In the genomic region with DNA sequence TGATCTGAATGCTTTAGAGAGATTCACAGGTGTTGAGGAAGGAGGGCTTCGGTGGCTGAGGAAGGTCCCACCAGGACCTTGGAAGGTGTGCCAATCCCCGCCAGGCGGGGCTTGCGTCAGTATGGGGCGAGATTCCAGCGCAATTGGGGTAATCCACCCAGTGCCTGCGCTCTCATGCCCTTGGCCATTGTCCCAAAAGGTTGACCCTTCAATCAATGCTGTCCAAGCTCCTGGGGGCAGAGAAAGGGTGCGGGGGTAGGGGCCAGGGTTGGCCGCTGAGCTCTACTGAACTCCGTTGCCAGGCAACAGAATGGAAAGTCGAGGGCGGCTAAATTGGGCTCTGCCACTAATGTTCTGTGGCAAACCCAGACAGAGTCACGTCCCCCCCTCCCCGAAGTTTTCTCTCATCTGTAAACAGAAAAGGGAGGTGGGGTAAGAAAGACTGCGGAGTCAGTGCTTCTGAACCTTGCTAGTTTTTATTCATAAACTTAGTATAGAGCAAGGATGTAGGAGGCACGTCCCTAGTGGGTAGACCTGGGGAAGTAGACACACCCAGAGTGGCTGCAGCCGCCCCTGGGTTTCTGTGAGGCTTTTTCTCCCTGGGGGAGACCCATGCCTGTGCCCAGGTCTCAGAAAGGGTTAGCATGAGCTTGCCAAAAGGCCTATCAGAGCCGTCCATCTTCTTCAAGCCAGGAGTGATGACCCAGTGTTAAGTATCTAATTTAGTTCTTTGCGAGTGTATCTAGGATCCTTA, we compare ENCODE assay signal across 9 mouse cellular contexts. TPM values are rescaled to one million over a fixed set of nuclear protein-coding genes. Genes with fewer than 3 reads are reported as not detected.
DNase-seq lines count a peak whose midpoint lies in the region; ATAC-seq lines count a peak whose summit lies in the region.
"Had no signal": no experiment of that assay in that cellular context is flagged by ENCODE, and none has a peak within 500 bp of the region (broad histone marks: within the 10 kb centered on the region; RNA-seq: fewer than 3 reads in every experiment).

No protein-coding gene starts in this region.

- no peak overlapping the region for H3K27ac ChIP-seq in lung, embryonic 16.5 days (ENCODE audit: low read length)
- no peak overlapping the region for H3K27ac ChIP-seq in forebrain, embryonic 11.5 days (ENCODE audit: low read depth, low read length)
- no peak overlapping the region for H3K27ac ChIP-seq in intestine, embryonic 14.5 days (ENCODE audit: low read depth)
- H3K27ac ChIP-seq in liver, embryonic 16.5 days (ENCODE audit: low read length): no peak overlapping the region
- H3K27ac ChIP-seq: macrophage had no signal

- H3K36me3 ChIP-seq in lung, embryonic 16.5 days (ENCODE audit: control insufficient read depth, insufficient read depth, low read length): no peaks in the 10 kb centered on the region
- H3K36me3 ChIP-seq in forebrain, embryonic 11.5 days (ENCODE audit: control insufficient read depth, insufficient read depth, low read length): no peaks in the 10 kb centered on the region
- H3K36me3 ChIP-seq in intestine, embryonic 14.5 days (ENCODE audit: control insufficient read depth, insufficient read depth, low read length): no peaks in the 10 kb centered on the region
- no peaks in the 10 kb centered on the region for H3K36me3 ChIP-seq in liver, embryonic 16.5 days (ENCODE audit: control insufficient read depth, insufficient read depth)

- H3K4me1 ChIP-seq in lung, embryonic 16.5 days (replicated peaks; ENCODE audit: control insufficient read depth, insufficient read depth, low read length): peaks cover 28% of the 10 kb centered on the region
- peaks cover 20% of the 10 kb centered on the region for H3K4me1 ChIP-seq in forebrain, embryonic 11.5 days (replicated peaks; ENCODE audit: control insufficient read depth, insufficient read depth, low read length)
- H3K4me1 ChIP-seq in intestine, embryonic 14.5 days (replicated peaks; ENCODE audit: control insufficient read depth, insufficient read depth, low read length): peaks cover 10% of the 10 kb centered on the region; the same call in 1 of the 2 replicates
- peaks cover 2% of the 10 kb centered on the region for H3K4me1 ChIP-seq in liver, embryonic 16.5 days (ENCODE audit: control insufficient read depth, low read depth, low read length)

- no peak for DNase-seq in lung, postnatal 36 days
- peak; percentile 55 for DNase-seq in forebrain, embryonic 11.5 days (ENCODE audit: low spot score)
- no peak for DNase-seq in intestine, embryonic 14.5 days (ENCODE audit: low spot score)
- DNase-seq in urinary bladder, adult 18-20 months (ENCODE audit: low spot score in 2 of 2): no peak
- no peak for DNase-seq in B cell, adult 2 months

- no peak for ATAC-seq in lung, embryonic 16.5 days (ENCODE audit: low read depth)
- no peak for ATAC-seq in forebrain, embryonic 11.5 days (replicated peaks; ENCODE audit: low FRiP score)
- ATAC-seq in intestine, embryonic 14.5 days (replicated peaks; ENCODE audit: low FRiP score, low TSS enrichment, low read depth): no peak
- ATAC-seq in liver, embryonic 16.5 days (ENCODE audit: low read depth): no peak
- ATAC-seq in granulocyte monocyte progenitor cell, adult 5-6 weeks (replicated peaks; ENCODE audit: poor library complexity, severe bottlenecking): no peak

- H3K4me3 ChIP-seq in lung, embryonic 16.5 days (ENCODE audit: low read length): peak overlapping the region; percentile 54
- peak overlapping the region; percentile 38 for H3K4me3 ChIP-seq in forebrain, embryonic 11.5 days (ENCODE audit: low read depth, low read length)
- H3K4me3 ChIP-seq in intestine, embryonic 14.5 days (ENCODE audit: low read depth, low read length): peak overlapping the region; percentile 46
- no peak overlapping the region for H3K4me3 ChIP-seq in liver, embryonic 16.5 days (ENCODE audit: low read depth, low read length)

- WGBS in lung, embryonic 16.5 days: 9% methylated on average over 19 of the region's 19 CpGs
- 7% methylated on average over 19 of the region's 19 CpGs for WGBS in forebrain, embryonic 11.5 days
- WGBS in intestine, embryonic 14.5 days: 9% methylated on average over 19 of the region's 19 CpGs
- 10% methylated on average over 19 of the region's 19 CpGs for WGBS in liver, embryonic 16.5 days (ENCODE audit: insufficient replicate concordance)

- no peak overlapping the region for H3K9ac ChIP-seq in lung, embryonic 16.5 days (ENCODE audit: low read length)
- H3K9ac ChIP-seq in forebrain, embryonic 11.5 days (ENCODE audit: low read length): no peak overlapping the region
- H3K9ac ChIP-seq in intestine, embryonic 14.5 days (ENCODE audit: low read length): no peak overlapping the region
- H3K9ac ChIP-seq in liver, embryonic 16.5 days (ENCODE audit: low read depth, low read length): no peak overlapping the region

- peaks cover 50% of the 10 kb centered on the region for H3K27me3 ChIP-seq in lung, embryonic 16.5 days (ENCODE audit: control insufficient read depth, insufficient read depth, low read depth, low read length)
- H3K27me3 ChIP-seq in forebrain, embryonic 11.5 days (ENCODE audit: control insufficient read depth, insufficient read depth, low read length): peaks cover 46% of the 10 kb centered on the region
- peaks cover 46% of the 10 kb centered on the region for H3K27me3 ChIP-seq in intestine, embryonic 14.5 days (replicated peaks; ENCODE audit: control insufficient read depth, insufficient read depth, low read length)
- peaks cover 49% of the 10 kb centered on the region for H3K27me3 ChIP-seq in liver, embryonic 16.5 days (ENCODE audit: control insufficient read depth, insufficient read depth, low read depth, low read length)

- no peaks in the 10 kb centered on the region for H3K9me3 ChIP-seq in lung, embryonic 16.5 days (ENCODE audit: control insufficient read depth, low read length)
- H3K9me3 ChIP-seq in forebrain, embryonic 11.5 days (ENCODE audit: control insufficient read depth, low read length): no peaks in the 10 kb centered on the region
- no peaks in the 10 kb centered on the region for H3K9me3 ChIP-seq in intestine, embryonic 14.5 days (ENCODE audit: control insufficient read depth, low read length)
- no peaks in the 10 kb centered on the region for H3K9me3 ChIP-seq in liver, embryonic 16.5 days (replicated peaks; ENCODE audit: control insufficient read depth, low read length)

- peak overlapping the region; percentile 77 for H3K4me2 ChIP-seq in lung, embryonic 16.5 days (ENCODE audit: low read depth, low read length)
- peak overlapping the region; percentile 63 for H3K4me2 ChIP-seq in forebrain, embryonic 11.5 days (ENCODE audit: low read depth, low read length, severe bottlenecking)
- peak overlapping the region; percentile 88 for H3K4me2 ChIP-seq in intestine, embryonic 14.5 days (ENCODE audit: low read length)
- 0 out of 2 replicates have a peak overlapping the region, but pooled peaks have one; percentile 32 for H3K4me2 ChIP-seq in liver, embryonic 16.5 days (ENCODE audit: low read depth, low read length)

RNA-seq across cellular contexts. Expression of gene Bmp6, which starts 2.3 kb away (rescaled TPM):
- 1.3 and 1.6 TPM in 2 replicates for polyA plus RNA-seq in lung, embryonic 16.5 days (2015; fragmentation: Nextera tagmentation; extraction: Ambion mirVana)
- 2.2 and 3.7 TPM in 2 replicates for polyA plus RNA-seq in forebrain, embryonic 11.5 days (2014; fragmentation: Nextera tagmentation; extraction: Ambion mirVana)
- polyA plus RNA-seq in intestine, embryonic 14.5 days (2014; fragmentation: Nextera tagmentation; extraction: Ambion mirVana): 1.7 and 1.9 TPM in 2 replicates
- polyA plus RNA-seq in liver, embryonic 16.5 days (2015; fragmentation: Nextera tagmentation; extraction: Ambion mirVana): 0.11 and 0.12 TPM in 2 replicates
- not detected in 2 replicates for total RNA-seq in granulocyte monocyte progenitor cell, adult 5-6 weeks (2014; fragmentation: Nextera tagmentation)
- total RNA-seq in granulocyte monocyte progenitor cell, adult 5-6 weeks (2017): not detected in 2 replicates
- polyA plus RNA-seq: macrophage had no signal

Comparison
In these comparisons a context has a peak if more than half of its experiments do, and no peak if none do; other contexts are left out.
1. H3K4me2 ChIP-seq: peak in every context shown above with its lines; median percentile 88 in intestine, embryonic 14.5 days; 77 in lung, embryonic 16.5 days; 63 in forebrain, embryonic 11.5 days; 32 in liver, embryonic 16.5 days.